Mouse (Mus musculus): ENCODE measurements around the gene Cntn1.

DNA sequence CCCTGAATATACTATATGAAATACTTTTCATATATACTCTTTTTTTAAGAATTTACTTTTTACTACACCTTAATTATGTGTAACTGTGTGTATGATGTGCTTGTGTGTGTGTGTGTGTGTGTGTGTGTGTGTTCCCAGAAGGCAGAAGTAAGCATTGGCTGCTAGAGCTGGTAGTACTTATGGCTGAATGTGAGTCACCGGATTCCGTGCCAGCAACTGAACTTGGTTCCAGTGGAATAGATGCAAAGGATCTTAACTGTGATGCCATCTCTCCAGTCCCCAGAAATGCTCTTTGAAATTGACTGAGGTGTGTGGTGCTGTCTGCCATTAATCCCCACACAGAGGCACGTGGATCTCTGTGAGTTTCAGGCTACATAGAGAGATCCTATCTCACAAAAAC lies 113.2 kb downstream of the Cntn1 start:
- TF ChIP-seq CTCF (IDR thresholded peaks at IDR 0.05; ENCODE audit: low read depth, low read length) = no peak
- no peak for TF ChIP-seq GATA1 (IDR thresholded peaks at IDR 0.05; ENCODE audit: borderline replicate concordance, low read length)
- no peak for TF ChIP-seq GATA2 (IDR thresholded peaks at IDR 0.05; ENCODE audit: borderline replicate concordance, low read depth, low read length)

Data from G1E (cell line).